Mouse (Mus musculus) heart, adult 18-20 months (tissue): ENCODE measurements around the gene Zfp65. TPM values are rescaled to one million over a fixed set of nuclear protein-coding genes. Genes with fewer than 3 reads are reported as not detected.

Source experiments
- total RNA-seq, 2 experiments: library from RNA; stranded (reverse); gene quantifications; 2 replicates each; pipeline ENCODE4 v1.2.3; 2021

The Zfp65 gene
- total RNA-seq, 2 experiments from 2014 or later: 4.8 to 8.4 TPM

Other genes with a start within 250 kb of the Zfp65 start
- gene Zfp874b, start 244.9 kb downstream of the Zfp65 start, total RNA-seq: 10 to 100 TPM; 14.9 to 17.5 TPM
- 1 to 10 TPM; 3.6 to 3.7 TPM for gene Zfp58, start 228.6 kb downstream of the Zfp65 start, total RNA-seq
- not detected for gene Gm26965, start 203.0 kb downstream of the Zfp65 start, total RNA-seq
- 1 to 10 TPM; 8.8 TPM for gene Zfp87, start 203.0 kb downstream of the Zfp65 start, total RNA-seq
- gene Zfp748, start 175.3 kb downstream of the Zfp65 start, total RNA-seq: 1 to 10 TPM; 3.0 to 4.8 TPM
- 1 to 10 TPM; 3.5 to 3.7 TPM for gene Zfp729b, start 119.5 kb downstream of the Zfp65 start, total RNA-seq
- gene Gm49345, start 91.4 kb downstream of the Zfp65 start, total RNA-seq: 1 to 10 TPM in 1 of 2 experiments, not detected in 1; 1.4 TPM
- gene Zfp729a, start 91.4 kb downstream of the Zfp65 start, total RNA-seq: 1 to 10 TPM; 2.7 to 3.5 TPM
- 1 to 10 TPM; 4.0 to 4.9 TPM for gene Zfp738, start 42.1 kb downstream of the Zfp65 start, total RNA-seq
- 1 to 10 TPM; 1.7 to 2.8 TPM for gene Zfp85, start 26.1 kb upstream of the Zfp65 start, total RNA-seq
- gene Zfp493, start 50.5 kb upstream of the Zfp65 start, total RNA-seq: 1 to 10 TPM in 1 of 2 experiments, under 1 TPM in 1; 0.93 to 1.3 TPM
- 1 to 10 TPM; 1.1 to 1.3 TPM for gene Zfp273, start 84.6 kb upstream of the Zfp65 start, total RNA-seq
- 1 to 10 TPM; 1.1 to 1.4 TPM for gene Gm10037, start 101.9 kb upstream of the Zfp65 start, total RNA-seq
- gene BC048507, start 134.2 kb upstream of the Zfp65 start, total RNA-seq: not detected